Mouse (Mus musculus): Measurements from ENCODE around the gene Afmid.

Gene Afmid

DNA sequence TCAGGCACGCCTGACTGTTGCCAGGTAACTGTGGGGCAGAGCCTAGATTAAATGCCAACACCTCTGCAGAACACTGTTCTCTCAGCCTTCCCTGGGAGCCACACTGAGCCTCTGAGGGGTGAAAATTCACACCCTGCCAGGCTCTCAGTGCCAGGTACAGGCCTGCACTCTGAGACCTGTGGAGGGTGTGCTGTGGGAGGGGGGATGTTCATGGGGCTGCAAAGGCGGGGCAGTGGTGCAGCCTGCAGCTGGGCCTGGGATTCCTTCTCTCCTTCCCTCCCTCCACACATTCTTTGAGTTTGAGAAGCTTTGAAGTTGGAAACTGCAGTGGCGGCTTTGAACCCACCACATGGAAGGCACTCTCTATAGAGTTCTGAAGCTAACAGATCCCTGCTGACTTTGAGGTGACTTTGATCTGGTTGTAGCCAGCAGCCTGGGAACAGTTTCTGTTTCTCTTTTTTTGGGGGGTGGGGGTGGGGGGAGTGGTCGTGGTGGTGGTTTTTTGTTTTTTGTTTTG is 31.6 kb upstream of the Afmid start:
- no peak for DNase-seq (ENCODE audit: low read depth, low spot score)

DNA sequence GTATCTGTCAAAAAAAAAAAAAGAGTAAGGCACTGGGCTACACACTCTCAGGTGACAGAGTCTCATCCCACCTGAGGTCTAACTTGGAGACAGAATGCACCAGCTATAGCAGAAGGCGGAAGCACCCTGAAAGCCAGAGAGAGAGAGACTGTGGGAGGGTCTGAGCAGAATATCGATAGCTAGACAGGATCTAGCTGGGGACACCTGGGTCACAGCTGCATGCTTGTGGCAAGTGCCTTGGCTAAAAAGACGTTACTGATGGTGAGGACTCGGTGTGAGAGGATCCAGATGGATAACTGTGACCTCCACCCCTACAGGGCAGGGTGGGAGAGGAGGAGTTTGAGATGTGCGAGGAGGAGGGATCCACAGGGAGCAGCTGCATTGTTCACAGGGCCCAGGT is 28.8 kb upstream of the Afmid start:
- DNase-seq (ENCODE audit: low read depth, low spot score), result no peak

DNA sequence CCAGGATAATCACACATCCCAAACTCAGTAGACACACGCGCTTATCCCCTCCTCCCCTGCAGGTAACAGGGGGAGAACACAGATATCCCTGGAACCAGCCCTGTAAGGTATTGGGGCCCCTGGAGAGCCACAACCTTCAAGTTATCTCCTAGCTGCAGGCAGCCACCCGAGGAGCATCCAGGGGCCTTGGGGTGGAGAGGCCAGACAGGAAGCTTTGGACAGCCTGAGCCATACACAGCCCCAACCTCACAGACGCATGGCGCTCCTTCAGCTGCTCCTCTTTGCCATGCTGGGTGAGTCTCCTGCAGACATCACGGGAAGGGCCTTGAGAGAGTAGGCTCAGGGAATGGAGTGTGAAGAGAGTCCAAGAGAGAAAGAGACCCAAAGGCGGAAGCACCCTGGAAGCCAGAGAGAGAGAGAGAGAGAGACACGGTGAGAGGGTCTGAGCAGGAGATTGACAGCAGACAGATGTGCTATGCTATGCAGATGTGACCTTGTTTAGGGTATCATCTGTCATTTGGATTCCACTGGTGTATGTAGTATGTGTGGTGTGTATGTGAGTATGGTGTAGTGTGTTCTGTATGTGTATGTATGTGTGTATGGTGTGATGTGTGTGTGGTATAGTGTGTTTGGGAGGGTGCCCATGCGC is 28.1 kb upstream of the Afmid start, which contains the start of gene 6030468B19Rik:
Gene 6030468B19Rik (plus strand): TSS at position 150 of the 649 bp plus-strand sequence.
- DNase-seq (ENCODE audit: low read depth, low spot score), result no peak

DNA sequence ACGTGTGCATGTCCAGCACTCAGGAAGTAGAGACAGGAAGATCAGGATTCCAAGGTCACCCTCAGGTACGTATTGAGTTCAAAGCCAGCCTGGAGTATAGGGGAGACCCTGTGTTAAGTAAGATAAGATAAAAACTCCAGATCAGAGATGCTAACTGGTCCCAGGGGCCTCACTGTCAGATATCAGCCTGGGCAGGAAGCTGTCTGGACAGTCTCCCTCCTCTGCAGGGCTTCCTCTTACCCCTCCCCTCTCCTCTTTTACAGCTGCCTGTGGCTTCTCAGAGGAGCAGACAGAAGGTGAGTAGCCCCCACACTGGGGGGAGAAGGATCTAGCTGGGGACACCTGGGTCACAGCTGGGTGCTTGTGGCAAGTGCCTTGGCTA is 27.6 kb upstream of the Afmid start:
- no peak for DNase-seq (ENCODE audit: low read depth, low spot score)

DNA sequence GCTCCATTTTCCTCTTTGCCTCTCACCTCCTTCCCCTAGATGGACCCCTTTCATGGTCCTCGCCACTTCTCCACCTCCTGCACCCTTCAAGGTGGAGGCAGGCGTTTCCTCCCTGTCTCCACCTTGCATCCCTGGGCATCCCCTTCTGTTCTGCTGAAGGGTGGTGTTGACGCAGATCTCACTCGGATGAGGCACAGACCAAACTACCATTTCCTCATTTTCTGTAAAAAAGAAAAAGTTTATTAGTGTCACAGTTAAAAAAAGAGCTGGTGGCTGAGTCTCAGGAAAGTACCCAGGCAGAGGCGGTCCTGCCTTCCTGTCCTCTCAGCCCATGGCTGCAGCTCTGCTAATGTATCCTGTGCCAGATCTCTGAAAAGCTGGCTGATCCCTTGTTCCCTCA is 26.6 kb upstream of the Afmid start:
- DNase-seq (ENCODE audit: low read depth, low spot score), result no peak

DNA sequence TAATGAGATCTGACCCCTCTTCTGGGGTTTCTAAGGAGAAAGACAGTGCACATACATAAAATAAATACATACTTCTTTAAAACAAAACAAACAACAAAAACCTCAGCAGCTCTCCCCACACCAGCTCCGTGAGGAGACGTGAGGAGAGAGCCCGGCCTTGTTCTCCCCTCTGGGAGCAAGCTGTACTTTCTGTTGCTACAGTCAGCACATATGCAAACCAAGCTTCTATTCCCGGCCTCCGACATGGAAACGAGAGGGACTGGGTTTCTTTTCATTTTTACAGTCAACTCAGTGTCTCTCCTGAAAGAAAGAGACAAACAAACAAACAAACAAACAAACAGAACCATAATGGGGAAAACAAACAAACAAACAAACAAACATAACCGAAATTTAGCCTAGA is 25.7 kb upstream of the Afmid start:
- no peak for DNase-seq (ENCODE audit: low read depth, low spot score)

DNA sequence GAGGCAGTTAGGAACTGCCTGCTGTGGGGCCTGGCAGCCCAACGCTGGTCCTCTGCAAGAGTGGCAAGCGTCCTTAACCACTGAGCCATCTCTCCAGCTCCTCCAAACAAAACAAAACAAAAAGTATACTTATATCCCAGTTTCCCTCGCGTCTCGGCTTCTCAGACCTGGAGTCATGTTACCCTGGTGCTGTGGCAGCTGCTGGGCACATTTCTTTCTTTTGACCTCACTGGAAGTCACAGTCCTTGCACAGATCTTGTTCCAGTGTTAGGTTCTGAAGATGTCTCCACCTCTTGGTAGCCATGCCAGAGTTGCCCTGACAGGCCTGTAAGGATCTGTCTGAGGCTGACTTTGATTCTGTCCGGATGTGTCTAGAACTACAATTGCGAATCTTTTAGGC is 24.1 kb upstream of the Afmid start:
- no peak for DNase-seq (ENCODE audit: low read depth, low spot score)

DNA sequence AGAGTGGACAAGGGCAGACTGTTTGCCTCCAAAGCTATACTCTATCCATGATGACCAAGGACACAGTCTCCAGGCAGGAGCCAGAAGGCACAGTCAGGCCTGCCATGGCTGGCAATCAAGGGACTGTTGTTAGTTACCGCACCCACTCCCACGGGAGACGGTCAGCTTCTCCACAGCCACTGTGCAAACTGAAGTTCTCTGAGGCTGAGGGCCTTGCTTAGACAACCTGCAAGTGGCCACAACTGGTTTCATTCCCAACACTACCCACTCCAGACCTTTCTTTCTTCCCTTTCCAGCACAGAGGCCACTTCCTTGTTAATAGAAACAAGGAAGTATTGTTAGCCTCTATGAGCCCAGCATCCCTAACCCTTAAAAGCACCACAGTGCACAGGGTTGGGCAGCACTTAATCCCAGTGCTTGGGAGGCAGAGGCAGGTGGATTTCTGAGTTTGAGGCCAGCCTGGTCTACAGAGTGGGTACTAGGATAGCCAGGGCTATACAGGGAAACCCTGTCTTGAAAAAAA is 22.5 kb upstream of the Afmid start:
- DNase-seq (ENCODE audit: low read depth, low spot score), result no peak

DNA sequence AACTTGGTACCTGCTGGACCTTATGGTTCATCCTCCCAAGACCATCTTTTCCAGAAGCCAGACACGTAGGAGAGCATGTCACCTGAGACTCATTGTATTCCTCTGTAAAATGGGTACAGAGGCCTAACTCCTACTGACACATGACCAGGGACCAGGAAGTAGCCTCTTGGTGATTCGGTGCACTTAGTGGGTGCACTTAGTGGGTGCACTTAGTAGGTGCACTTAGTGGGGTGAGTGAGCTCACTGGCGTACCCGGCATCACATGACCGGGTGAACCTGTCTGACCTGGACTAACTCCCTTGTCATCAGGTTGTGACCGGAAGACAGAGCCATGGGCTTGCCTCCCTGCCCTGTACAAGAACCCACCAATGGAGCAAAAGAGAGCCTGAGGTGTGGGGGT is 18.9 kb upstream of the Afmid start:
- no peak for DNase-seq (ENCODE audit: low read depth, low spot score)

DNA sequence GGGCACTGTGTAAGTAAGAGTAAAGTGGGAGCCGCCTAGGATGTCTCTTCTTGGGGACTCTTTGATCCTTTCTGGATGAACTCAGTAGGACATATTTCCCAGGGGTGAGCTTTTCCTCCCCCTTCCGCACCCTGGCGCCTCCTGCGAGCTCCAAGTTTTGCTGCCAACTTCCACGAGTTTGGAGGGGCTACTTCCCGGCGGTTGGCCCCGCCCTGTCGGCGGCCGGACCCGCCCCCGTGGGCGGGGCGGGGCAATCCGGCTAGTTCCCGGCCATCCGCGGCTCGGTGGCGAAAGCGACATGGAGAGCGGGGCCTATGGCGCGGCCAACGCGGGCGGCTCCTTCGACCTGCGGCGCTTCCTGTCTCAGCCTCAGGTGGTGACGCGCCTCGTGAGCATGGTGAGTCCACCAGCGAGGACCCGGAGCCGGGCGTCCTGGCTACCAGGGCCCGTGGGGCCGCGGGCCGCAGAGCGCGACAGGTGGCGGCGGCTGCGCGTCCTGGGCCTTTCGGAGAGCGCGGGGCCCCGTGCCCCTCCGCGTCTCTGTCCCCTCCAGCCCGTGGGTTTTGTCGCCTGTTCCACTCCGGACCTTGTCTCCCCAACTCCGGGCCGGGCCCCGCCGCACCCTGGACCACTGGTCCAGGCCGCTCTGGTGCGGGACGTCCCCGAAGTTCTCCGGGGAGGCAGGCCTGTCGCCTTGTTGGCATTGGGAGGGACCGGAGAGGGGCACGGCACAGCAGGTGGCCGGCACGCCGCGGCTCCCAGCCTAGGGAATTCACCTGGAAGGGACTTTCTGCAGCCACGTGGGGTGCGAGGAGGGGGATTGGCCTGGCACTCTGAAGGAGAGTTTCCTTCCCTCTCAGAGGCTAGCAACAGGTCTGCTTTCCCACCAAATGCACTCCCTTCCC is 16.1 kb upstream of the Afmid start, which contains the start of the genes Gm20708 and Syngr2:
Gene Gm20708 (plus strand): TSS at position 262 of the 905 bp plus-strand sequence.
Gene Syngr2 (plus strand): TSS at position 262 of the 905 bp plus-strand sequence.
- peak; percentile 43 for DNase-seq (ENCODE audit: low read depth, low spot score)

DNA sequence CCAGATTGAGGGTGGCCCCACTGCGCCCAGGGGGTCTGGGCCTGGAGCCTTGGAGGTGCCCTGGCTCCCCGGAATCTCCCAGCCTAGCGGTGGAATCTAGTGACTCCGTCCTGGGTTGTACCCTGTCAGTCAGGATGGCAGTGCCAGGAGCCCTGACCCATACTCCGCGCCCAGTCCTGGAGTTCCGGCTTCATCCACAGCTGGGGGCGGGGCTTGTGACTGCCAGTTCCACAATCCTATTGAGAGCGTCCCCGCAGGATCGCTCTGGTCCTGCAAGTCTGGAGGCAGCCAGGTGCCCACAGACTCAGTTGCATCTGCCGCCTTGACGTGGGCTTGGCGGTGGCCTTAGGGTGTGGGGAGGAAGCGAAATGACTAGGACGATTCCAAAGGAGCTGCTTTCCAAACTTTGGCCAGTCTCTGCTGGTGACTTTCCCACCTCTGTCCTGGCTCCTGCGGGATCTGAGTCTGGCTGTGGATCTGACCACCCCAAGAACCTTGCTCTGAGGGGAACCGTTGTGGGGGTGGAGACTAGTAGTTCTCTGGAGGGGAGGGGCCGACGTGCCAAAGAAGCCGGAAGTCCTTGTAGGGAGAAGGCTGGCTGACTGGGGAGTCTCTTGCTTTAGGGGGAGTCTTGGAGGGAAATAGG is 15.2 kb upstream of the Afmid start:
- DNase-seq (ENCODE audit: low read depth, low spot score), result peak; percentile 78

DNA sequence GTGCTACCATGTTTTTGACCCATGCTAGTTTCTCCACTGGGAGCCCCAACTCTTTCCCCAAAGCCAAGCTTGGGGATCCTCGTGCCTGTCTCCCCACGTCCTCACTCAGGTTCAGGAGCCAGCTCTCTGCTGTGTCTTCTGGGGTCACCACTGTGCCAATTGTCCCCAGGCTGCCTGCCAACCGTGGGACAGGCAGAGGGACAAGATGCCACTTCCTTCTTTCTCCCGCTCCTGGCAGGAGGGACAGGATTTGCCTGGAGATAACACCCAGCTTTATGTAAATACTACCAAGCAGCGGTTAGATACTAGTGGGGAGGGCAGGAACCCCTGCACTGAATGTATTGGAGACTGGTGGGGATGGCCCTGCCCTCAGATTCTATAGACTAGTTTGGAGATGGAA is 11.9 kb upstream of the Afmid start:
- no peak for DNase-seq (ENCODE audit: low read depth, low spot score)

DNA sequence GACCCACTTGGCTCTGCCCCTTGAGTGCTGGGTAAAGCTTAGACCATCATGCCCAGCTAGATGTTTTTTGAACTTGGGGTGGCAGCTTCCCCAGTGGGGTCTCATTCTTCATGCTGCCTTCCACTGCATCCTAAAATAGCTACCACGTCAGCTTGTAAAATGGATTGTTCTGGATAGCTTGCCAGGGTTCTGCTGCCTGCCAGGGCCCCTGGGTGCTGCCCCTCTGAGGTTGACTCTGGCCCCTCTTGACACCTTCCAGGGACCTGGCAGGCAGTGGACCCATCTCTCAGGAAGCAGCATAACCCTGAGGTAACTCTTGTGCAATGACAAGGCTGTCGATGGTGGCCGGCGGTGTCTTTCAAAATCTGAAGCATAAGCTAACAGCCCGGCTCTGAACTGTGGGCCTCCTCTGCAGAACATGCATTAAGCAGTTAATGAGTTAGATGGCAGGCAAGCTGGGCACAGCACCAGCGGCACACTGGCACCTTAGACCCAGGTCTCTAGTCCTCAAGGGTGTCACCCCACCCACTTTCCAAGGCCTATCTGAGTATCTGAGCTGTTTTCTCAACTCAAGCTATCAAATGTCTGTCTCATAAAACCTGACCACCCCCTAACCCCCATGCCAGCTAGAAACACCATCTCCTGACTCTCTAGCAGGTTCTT is 10.9 kb upstream of the Afmid start:
- no peak for DNase-seq (ENCODE audit: low read depth, low spot score)

DNA sequence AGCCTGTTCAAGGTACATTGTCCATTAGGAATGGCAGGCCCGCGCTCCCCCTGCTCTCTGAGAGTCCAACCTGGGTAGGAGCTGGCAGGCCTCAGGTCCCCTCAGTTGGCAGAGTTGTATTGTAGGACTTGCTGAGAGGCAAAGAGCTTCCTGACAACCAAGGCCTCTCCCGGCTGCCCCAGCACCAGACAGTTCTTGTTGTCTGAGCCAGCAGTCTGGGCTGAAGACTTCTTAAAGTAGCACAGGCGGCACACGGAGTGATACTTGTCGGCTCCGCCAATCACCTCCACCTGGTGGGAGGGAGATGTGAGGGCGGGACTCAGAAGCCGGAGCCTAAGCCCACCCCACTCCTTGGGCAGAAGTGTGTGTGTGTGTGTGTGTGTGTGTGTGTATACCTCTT is 9.9 kb upstream of the Afmid start:
- DNase-seq (ENCODE audit: low read depth, low spot score), result peak; percentile 51

DNA sequence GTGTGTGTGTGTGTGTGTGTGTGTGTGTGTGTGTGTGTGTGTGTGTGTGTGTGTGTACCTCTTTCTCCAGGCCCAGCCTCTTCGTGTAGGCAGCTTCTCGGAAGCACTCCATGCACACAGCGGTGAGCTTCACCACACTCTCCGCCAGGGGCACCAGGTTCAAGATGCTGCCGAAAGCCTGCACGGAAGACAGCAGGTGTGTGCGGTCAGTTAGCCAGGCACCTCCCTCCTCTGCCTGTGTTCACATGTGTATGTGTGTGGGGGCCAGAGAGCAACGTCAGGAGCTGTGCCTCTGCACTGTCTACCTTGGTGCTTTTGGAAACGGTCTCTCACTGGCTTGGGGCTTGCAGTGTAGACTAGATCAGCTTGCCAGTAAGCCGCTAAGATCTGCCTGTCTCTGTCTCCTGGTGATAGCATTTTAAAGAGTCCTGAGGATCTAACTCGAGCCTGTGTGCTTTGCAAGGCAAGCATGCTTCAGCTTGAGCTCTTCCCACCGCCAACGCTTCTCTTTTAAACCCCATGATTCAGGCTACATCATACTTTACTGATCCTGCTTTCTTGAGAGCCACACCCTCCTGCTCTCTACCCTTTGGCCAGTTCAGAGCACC is 9.2 kb upstream of the Afmid start:
- DNase-seq (ENCODE audit: low read depth, low spot score), result peak; percentile 48

DNA sequence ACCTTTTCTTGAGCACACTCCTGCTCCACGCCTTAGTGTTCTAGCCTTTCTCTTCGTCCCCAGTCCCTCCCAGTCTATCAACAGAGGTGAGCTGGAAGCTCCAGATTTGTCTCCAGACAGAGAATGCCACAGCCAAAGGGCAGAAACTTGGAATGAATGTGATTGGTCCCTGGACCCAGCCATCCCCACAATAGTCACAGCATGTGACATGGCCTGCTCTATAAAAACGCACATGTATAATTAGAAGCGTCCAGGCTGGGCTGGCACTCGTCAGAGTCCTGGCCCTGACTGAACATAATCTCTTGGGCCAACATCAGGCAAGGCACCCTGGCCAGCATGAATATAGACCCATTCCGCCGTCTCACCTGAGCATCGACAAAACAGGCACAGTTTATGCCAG is 6.6 kb upstream of the Afmid start:
- DNase-seq (ENCODE audit: low read depth, low spot score), result peak; percentile 24

DNA sequence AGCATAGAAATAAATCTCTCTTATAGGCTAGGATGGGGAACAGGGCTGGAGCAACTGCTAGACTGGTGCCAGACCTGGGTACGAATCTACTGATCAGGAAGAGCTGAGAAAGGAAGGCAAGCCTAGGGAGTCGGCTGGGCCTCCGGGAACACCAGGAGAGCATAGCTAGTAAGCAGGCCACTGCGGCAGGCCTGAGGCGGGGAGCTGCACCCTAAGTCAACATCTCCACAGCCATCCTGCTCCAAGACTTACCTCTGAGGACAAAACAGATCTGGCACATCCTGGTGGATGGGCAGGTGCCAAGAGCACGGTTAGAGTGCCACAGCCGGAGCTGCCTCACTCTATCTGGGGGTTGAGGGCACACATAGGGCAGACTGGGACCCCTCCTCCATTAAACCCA is 5.6 kb upstream of the Afmid start:
- DNase-seq (ENCODE audit: low read depth, low spot score), result no peak

DNA sequence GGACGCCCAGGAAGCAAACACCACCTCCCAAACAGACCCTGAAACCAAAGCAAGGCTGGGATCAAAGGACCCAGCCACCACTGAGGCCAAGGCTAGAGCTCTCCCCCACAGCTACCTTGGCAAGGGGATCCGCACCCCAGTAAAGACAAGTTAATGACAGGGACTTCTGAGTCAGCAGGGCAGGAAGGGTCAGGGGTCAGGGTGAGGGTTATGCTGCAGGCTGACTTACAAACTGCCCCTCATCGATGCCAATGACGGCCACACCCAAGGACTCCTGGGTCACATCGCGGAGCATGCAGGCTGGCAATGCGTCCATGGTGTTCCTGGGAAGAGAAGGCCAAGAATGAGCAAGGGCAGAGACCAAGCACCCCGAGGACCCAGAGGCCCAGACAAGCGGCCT is 3.9 kb upstream of the Afmid start:
- no peak for DNase-seq (ENCODE audit: low read depth, low spot score)

DNA sequence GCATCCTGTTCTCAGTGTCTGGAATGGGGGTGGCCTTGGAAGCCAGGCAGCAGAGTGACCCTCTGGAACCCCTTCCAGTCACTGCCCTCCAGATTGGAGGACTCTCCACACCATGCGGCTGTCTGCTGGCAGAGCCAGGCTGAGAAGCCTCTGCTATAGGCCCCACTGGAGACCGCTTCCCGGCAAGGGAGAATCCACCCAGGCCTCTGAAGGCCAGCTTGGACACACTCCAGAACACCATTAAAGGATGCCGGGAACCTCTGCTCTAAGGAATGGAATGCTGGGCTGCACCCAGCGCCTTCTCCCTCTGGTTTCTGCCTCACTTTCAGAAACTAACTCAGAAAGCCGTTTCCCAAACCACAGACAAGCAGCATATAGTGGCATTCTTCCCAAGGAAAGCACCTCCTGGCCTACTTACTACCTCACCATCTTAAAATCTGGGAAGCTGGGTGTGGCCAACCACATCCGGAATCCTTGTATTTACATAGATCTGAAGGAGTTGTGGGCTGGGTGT is 2.9 kb upstream of the Afmid start:
- DNase-seq (ENCODE audit: low read depth, low spot score), result no peak

DNA sequence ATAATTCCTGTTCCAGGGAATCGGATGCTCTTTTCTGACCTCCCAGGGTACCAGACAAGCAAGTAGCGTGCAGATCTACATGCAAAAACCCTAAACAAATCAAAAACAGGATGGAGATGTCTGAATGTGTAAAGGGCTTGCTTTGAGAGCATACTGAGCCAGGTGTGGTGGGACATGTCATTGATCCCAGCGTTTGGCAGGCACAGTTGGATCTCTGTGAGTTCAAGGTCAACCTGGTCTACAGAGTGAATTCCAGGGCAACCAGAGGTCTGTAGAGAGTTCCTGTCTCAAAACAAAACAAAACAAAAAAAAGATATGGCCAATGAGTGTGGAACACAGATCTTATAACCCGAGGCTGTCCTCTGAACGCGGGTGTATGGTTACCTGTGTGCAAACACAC is 2.3 kb upstream of the Afmid start:
- DNase-seq (ENCODE audit: low read depth, low spot score), result no peak
